Mouse (Mus musculus) hindbrain, embryonic 11.5 days (tissue): Measurements from ENCODE around the gene Adk. TPM values are rescaled to one million over a fixed set of nuclear protein-coding genes. Genes with fewer than 3 reads are reported as not detected.

ENCODE experiments used
- ATAC-seq: fragments of 200-750 bp; cut with Nextera tagmentation; 2 replicates; pipeline ENCODE4 v1.8.0; 2017; ENCODE audit warnings: mild to moderate bottlenecking, moderate TSS enrichment, moderate library complexity; ENCODE audit not compliant: low FRiP score
- DNase-seq: peaks from one replicate; pipeline ENCODE4 v3.0.0-alpha.2; 2015; ENCODE audit warnings: low spot score
- H3K27ac ChIP-seq: fragments of 300-500 bp; sonication (generic); 2 replicates; pipeline ENCODE4 v1.5.1; 2014; ENCODE audit warnings: mild to moderate bottlenecking, low read depth, low read length
- H3K27me3 ChIP-seq: fragments of 300-500 bp; sonication (generic); 2 replicates; pipeline ENCODE4 v1.6.1; 2014; ENCODE audit warnings: mild to moderate bottlenecking, low read length, moderate library complexity, mixed read lengths; ENCODE audit not compliant: control insufficient read depth, insufficient read depth
- H3K36me3 ChIP-seq: fragments of 300-500 bp; sonication (generic); 2 replicates; pipeline ENCODE4 v1.6.1; 2014; ENCODE audit warnings: mild to moderate bottlenecking, low read length, moderate library complexity, mixed read lengths; ENCODE audit not compliant: control insufficient read depth, insufficient read depth
- H3K4me1 ChIP-seq: fragments of 300-500 bp; sonication (generic); replicated peaks from 2 replicates; pipeline ENCODE4 v1.6.1; 2014; ENCODE audit warnings: low read length, mixed read lengths; ENCODE audit not compliant: control insufficient read depth, insufficient read depth
- H3K4me2 ChIP-seq: fragments of 300-500 bp; sonication (generic); replicated peaks from 2 replicates; pipeline ENCODE4 v1.6.1; 2014; ENCODE audit warnings: mild to moderate bottlenecking, low read depth, low read length
- H3K4me3 ChIP-seq: fragments of 300-500 bp; sonication (generic); 2 replicates; pipeline ENCODE4 v1.5.1; 2014; ENCODE audit warnings: low read depth, low read length
- H3K9ac ChIP-seq: fragments of 300-500 bp; sonication (generic); 2 replicates; pipeline ENCODE4 v1.6.1; 2014; ENCODE audit warnings: low read depth, low read length
- H3K9me3 ChIP-seq: fragments of 300-500 bp; sonication (generic); 2 replicates; pipeline ENCODE4 v1.6.1; 2016; ENCODE audit warnings: low read length; ENCODE audit not compliant: control insufficient read depth
- WGBS: fragments of 180-500 bp; shearing (Covaris S2); extraction: QIAGEN DNeasy Blood & Tissue Kit; methylation state at CpG from one replicate; pipeline ENCODE4 v1.1.7; 2014; 5-methylcytosine and 5-hydroxymethylcytosine counted together
- polyA plus RNA-seq: library from polyadenylated mRNA; unstranded; fragments of >200 nt; fragmentation: Nextera tagmentation; extraction: Ambion mirVana; gene quantifications from 2 replicates; pipeline ENCODE4 v1.2.1, GENCODE M21; 2014

Gene Adk
- polyA plus RNA-seq, 1 experiment from 2014 or later: 107 TPM

DNA sequence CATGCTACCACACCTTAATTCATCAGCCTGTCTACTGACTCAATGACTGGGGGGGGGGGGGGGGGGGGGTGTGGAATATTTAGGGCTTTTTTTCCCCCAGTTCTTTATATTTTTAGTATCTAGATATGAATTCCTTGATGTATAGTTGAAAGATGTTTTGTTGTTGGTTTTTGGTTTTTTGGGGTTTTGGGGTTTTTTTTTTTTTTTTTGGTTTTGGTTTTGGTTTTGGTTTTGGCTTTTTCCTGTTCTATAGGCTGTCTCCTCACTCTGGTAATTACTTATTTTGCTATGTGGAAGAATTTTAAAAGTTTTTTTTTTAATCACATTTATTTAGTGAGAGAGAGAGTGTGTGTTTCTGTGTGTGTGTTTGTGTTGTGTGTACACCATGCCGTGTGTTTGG lies 282.5 kb downstream of the Adk start:
- ATAC-seq (no peak), DNase-seq (no peak)
- 86% methylated on average over 1 of the region's 1 CpGs for WGBS
- Histone ChIP-seq H3K4me1 (no peaks in the 10 kb centered on the region), H3K9ac (no peak overlapping the region), H3K27me3 (no peaks in the 10 kb centered on the region), H3K4me3 (no peak overlapping the region), H3K36me3 (no peaks in the 10 kb centered on the region), H3K4me2 (no peak overlapping the region), H3K27ac (no peak overlapping the region), H3K9me3 (no peaks in the 10 kb centered on the region)

DNA sequence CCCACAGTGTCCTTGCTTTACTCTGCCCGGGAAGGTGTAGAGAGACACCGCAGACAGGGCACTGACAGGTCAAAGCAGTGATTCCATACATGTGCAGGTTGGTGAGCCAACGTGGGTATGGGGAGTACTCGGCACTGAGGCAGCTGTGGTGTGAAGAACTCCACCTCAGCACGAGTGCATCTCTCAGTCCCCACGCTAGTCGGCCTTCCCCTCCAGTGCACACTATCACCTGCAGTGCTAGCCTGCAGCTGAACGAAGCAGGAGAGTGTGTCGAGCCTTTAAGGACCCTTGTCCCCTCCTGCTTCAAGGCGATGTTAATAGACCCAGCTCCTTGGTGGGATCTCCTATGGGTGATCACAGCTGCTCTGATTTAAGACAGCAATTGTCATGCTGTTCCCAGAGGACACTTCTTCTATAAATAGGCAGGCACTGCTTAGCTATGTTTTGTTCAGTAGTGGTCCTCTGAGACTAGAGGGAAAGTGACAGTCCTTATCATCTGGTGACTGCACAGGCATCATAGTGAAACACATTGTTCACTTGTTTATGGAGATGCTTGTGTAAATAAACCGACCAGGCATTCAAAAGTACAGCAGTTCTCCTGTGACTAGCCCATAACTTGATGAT lies 283.4 kb downstream of the Adk start:
- no peak overlapping the region for H3K9ac ChIP-seq
- ATAC-seq: no peak
- no peaks in the 10 kb centered on the region for H3K27me3 ChIP-seq
- H3K36me3 ChIP-seq: no peaks in the 10 kb centered on the region
- H3K4me3 ChIP-seq: no peak overlapping the region
- H3K4me2 ChIP-seq: no peak overlapping the region
- no peak overlapping the region for H3K27ac ChIP-seq
- DNase-seq: no peak
- no peaks in the 10 kb centered on the region for H3K9me3 ChIP-seq
- 77% methylated on average over 11 of the region's 11 CpGs for WGBS
- no peaks in the 10 kb centered on the region for H3K4me1 ChIP-seq

DNA sequence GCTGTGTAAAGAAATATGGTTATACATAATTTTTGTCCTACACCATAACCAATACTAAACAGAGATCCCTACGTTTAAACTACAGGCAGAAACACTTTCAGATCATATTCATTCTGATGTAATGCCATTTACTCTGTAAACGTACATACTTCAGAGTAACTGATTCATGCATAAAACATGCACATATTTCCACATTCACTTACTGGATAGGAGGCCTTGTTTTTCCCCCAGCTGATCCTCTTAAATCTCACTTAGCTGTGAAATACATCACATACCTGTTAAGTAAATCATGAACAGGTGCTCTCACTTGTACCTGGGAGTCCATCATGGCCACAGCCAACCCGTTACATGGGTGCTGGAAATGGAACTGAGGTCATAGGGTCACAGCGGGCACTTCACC lies 285.6 kb downstream of the Adk start:
- H3K9ac ChIP-seq: no peak overlapping the region
- 85% methylated on average over 4 of the region's 4 CpGs for WGBS
- no peaks in the 10 kb centered on the region for H3K4me1 ChIP-seq
- no peak overlapping the region for H3K27ac ChIP-seq
- H3K4me3 ChIP-seq: no peak overlapping the region
- no peak for ATAC-seq
- no peaks in the 10 kb centered on the region for H3K36me3 ChIP-seq
- DNase-seq: no peak
- no peaks in the 10 kb centered on the region for H3K9me3 ChIP-seq
- H3K4me2 ChIP-seq: no peak overlapping the region
- no peaks in the 10 kb centered on the region for H3K27me3 ChIP-seq

DNA sequence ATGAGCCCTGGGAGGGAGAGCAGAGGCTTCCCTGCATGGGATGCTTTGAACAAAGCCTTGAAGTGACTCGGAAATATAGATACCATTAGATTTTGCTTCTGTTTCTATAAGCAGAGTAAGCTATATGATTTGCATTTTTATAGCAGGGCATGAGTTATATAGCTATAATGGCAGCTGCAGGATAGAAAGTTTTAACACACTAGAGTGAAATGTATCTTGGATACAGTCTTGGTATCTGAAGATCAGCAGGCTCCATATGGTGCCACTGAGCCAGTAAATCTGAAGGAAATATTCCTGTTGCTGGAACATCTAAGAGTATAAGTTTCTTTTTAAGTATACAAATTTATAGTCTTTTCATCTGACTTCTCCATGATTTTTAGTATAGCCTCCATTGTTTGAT lies 288.8 kb downstream of the Adk start:
- H3K27me3 ChIP-seq: no peaks in the 10 kb centered on the region
- H3K9me3 ChIP-seq: no peaks in the 10 kb centered on the region
- H3K4me1 ChIP-seq: no peaks in the 10 kb centered on the region
- no peak overlapping the region for H3K9ac ChIP-seq
- DNase-seq (no peak), ATAC-seq (no peak)
- H3K4me2 ChIP-seq: no peak overlapping the region
- no peak overlapping the region for H3K4me3 ChIP-seq
- 88% methylated on average over 1 of the region's 1 CpGs for WGBS
- H3K27ac ChIP-seq: no peak overlapping the region
- no peaks in the 10 kb centered on the region for H3K36me3 ChIP-seq

DNA sequence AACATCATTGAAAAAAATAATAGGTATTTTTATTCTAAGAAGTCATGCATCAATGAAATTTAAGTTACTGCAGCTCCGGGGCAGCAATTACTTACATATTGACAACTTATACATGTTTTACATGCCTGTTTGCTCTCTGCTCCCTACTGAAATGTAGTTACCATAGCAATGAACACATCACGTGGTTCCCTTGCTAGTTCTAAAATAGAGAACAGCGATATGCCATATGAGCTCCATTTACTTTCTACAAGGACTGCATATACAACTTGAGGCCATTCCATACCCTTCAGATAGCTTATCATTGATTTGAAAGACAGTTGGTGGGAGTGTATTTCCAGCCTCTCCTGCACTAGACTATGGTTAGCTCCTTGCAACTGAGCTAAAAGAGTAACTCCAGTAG lies 290.6 kb downstream of the Adk start:
- H3K27me3 ChIP-seq: no peaks in the 10 kb centered on the region
- DNase-seq: no peak
- no peak overlapping the region for H3K4me2 ChIP-seq
- no peak overlapping the region for H3K9ac ChIP-seq
- H3K9me3 ChIP-seq: no peaks in the 10 kb centered on the region
- ATAC-seq: no peak
- H3K36me3 ChIP-seq: no peaks in the 10 kb centered on the region
- no peak overlapping the region for H3K4me3 ChIP-seq
- no peaks in the 10 kb centered on the region for H3K4me1 ChIP-seq
- WGBS: 87% methylated on average over 3 of the region's 3 CpGs
- H3K27ac ChIP-seq: no peak overlapping the region

DNA sequence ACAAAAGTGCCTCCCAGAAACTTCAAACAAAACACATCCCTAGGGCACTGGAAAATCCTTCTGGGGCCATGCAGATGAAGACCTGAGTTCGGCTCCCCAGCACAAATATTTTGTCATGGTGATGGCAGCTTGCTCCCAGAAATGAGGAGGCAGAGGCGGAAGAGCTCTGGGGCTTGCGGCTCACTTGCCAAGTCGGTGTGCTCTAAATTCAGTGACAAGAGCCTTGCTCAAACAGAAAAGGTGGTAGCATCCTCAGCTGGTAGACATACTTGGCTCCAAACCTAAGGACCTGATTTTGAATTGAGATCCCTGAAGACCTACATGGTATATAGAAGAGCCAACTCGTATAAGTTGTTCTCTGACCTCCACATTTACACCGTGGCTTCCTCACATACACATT lies 292.5 kb downstream of the Adk start:
- 90% methylated on average over 6 of the region's 6 CpGs for WGBS

DNA sequence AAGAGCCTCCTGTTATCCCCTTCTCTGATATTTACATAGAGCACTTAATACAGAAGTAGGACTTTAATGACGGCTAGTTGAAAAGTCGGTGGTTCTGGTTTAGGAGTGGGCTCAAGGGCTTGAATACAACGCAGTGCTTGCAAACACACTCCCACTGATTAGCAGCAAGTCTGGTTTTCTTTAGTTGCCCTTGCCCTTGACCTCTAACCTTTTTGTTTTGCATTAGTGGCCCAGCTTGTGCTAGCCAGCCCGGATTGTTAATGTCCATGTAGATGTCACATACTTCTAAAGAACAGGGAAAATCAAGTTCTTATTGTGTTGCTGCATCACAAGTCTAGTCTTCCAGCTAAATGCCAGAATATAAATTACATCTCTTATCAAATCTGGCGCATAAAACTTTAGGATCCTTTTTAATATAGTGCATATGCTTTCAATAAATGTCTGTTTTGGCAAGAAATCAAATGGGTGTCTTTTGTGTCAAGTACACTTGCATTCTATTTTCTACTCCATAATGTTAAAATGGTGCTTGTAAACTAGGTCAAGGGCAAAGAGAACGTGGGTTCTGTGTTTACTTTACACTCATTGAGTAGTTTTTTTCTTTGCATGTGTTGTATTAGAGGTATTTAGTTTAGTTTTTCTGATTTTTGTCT lies 296.4 kb downstream of the Adk start:
- Histone ChIP-seq H3K36me3 (no peaks in the 10 kb centered on the region), H3K4me2 (no peak overlapping the region), H3K4me3 (no peak overlapping the region), H3K27me3 (no peaks in the 10 kb centered on the region), H3K9ac (no peak overlapping the region), H3K27ac (no peak overlapping the region), H3K4me1 (no peaks in the 10 kb centered on the region), H3K9me3 (no peaks in the 10 kb centered on the region)
- DNase-seq (no peak), ATAC-seq (no peak)
- 62% methylated on average over 6 of the region's 6 CpGs for WGBS

More for the DNA sequence above, 292.5 kb downstream of the Adk start:
- no peaks in the 10 kb centered on the region for H3K4me1 ChIP-seq
- ATAC-seq (no peak), DNase-seq (no peak)
- H3K36me3 ChIP-seq: no peaks in the 10 kb centered on the region
- no peaks in the 10 kb centered on the region for H3K9me3 ChIP-seq
- no peak overlapping the region for H3K4me2 ChIP-seq
- no peaks in the 10 kb centered on the region for H3K27me3 ChIP-seq
- no peak overlapping the region for H3K4me3 ChIP-seq
- H3K9ac ChIP-seq: no peak overlapping the region
- H3K27ac ChIP-seq: no peak overlapping the region

DNA sequence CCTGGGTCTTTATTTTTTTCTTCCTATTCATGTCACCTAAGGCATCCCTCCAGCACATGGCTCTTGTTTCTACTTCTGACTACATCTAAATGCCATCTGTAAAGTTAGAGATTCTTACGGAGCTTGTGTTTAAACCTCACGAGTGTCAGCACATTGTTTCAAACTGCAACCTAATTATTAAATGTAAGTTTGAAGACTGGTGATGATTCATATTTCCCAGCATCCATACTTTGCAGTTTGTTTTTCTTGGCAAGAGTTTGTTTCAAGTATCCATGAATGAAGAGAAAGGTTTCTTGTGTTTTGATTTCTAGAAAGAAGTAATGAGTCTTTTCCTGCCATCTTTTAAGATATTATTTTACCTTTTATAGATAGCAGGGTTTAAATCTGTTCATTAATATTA lies 299.3 kb downstream of the Adk start:
- H3K4me1 ChIP-seq: no peaks in the 10 kb centered on the region
- H3K4me2 ChIP-seq: no peak overlapping the region
- no peak for ATAC-seq
- H3K9me3 ChIP-seq: no peaks in the 10 kb centered on the region
- H3K27me3 ChIP-seq: no peaks in the 10 kb centered on the region
- H3K27ac ChIP-seq: no peak overlapping the region
- no peaks in the 10 kb centered on the region for H3K36me3 ChIP-seq
- no peak overlapping the region for H3K4me3 ChIP-seq
- H3K9ac ChIP-seq: no peak overlapping the region
- 80% methylated on average over 2 of the region's 2 CpGs for WGBS
- DNase-seq: no peak

DNA sequence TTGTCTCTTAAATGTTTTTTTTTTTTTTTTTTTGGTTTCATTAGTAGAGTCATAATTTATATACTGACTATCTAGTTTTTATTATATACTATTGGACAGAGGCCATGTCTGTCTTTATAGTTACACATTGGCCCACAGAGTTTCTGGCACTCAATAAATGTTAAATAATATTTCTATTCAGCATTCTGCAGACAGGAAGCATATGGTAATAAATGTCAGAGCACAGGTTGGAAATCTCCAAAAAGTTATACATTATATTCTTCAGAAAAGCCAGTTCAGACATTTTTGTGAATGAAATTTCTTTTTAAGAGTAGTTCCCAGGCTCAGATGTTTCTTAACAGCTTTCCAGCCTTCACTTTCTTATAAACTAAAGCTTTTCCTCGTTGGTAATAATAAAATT lies 303.9 kb downstream of the Adk start:
- H3K36me3 ChIP-seq: no peaks in the 10 kb centered on the region
- WGBS: 93% methylated on average over 1 of the region's 1 CpGs
- no peak overlapping the region for H3K27ac ChIP-seq
- H3K9ac ChIP-seq: no peak overlapping the region
- ATAC-seq: no peak
- H3K4me2 ChIP-seq: no peak overlapping the region
- H3K4me3 ChIP-seq: no peak overlapping the region
- no peak for DNase-seq
- H3K9me3 ChIP-seq: no peaks in the 10 kb centered on the region
- H3K4me1 ChIP-seq: no peaks in the 10 kb centered on the region
- H3K27me3 ChIP-seq: no peaks in the 10 kb centered on the region
